Mouse (Mus musculus): Measurements from ENCODE around the gene Hdac10.

The Hdac10 gene

GRCm38 (mm10) chr15:89148496-89149270, 20.2 kb upstream of the Hdac10 start:
- CTCF ChIA-PET = interaction anchor here (0.6 kb wide), 2 partner anchors 17 to 197 kb away, joined by 3 to 4 read pairs; no protein-coding TSS in a partner anchor

GRCm38 (mm10) chr15:89147895-89148294, 19.4 kb upstream of the Hdac10 start:
- CTCF ChIA-PET = no interaction called here

DNA sequence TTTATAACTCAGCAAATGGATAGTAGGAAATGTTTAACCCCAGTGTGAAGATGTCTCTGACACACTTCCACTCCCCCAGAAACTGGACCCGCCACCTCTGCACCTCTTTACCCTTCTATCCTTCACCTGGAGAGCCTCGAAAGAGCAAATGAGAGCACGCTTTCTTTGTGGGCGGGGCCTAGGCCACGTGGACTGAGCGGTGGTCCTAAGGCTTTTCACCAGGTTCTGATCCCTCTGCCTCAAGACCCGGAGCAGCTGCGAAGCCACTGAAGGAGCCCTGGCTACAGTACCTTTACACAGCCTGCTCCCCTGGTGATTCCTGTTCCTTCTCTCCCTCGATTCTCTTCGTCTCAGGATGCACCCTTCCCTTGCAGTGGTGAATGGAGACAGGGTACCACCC, 19.0 kb upstream of the Hdac10 start:
- CTCF ChIA-PET = no interaction called here

GRCm38 (mm10) chr15:89147024-89147423, 18.5 kb upstream of the Hdac10 start:
- CTCF ChIA-PET = interaction anchor here (1.3 to 2.6 kb wide), 2 partner anchors 11 to 19 kb away, joined by 4 to 15 read pairs; partner anchors contain the start of gene Hdac10

GRCm38 (mm10) chr15:89146537-89146936, 18.0 kb upstream of the Hdac10 start:
- CTCF ChIA-PET = interaction anchor here (0.6 to 2.6 kb wide), 4 partner anchors 12 to 175 kb away, joined by 3 to 15 read pairs (median 4); partner anchors contain the start of gene Hdac10

GRCm38 (mm10) chr15:89145813-89146350, 17.4 kb upstream of the Hdac10 start:
- CTCF ChIA-PET = interaction anchor here (0.6 to 2.6 kb wide), 4 partner anchors 12 to 176 kb away, joined by 3 to 15 read pairs (median 4); partner anchors contain the start of gene Hdac10

DNA sequence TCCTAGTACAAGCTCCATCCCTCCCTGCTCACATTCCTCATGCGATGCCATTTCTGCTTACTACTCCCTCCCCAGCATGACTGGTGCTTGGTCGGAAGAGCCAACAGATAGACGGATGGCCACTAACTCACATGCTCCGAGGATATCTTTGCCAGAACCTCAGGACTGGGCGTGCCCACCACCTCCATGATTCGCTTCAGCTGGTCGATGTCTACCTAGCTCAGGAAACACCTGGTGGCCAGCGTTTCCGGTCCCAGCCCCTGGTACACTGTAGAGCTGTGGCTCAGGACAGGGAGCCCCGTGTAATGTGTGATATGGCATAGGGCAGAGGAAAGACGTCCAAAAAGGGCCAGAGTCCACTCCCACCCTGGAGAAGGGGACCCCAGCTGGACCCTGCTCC, 16.5 kb upstream of the Hdac10 start:
- CTCF ChIA-PET = interaction anchor here (2.6 kb wide), 1 partner anchor 16 kb away, joined by 15 read pairs; the partner anchor contains the start of gene Hdac10

- CTCF ChIA-PET = interaction anchor here (0.6 kb wide), 1 partner anchor 129 kb away, joined by 16 read pairs; no protein-coding TSS in a partner anchor
These were observed 14.6 kb upstream of the Hdac10 start for GRCm38 (mm10) chr15:89143134-89143533.

- CTCF ChIA-PET = interaction anchor here (1.2 to 1.6 kb wide), 2 partner anchors 10 to 12 kb away, joined by 4 to 6 read pairs; no protein-coding TSS in a partner anchor
These were observed 13.4 kb upstream of the Hdac10 start for GRCm38 (mm10) chr15:89141905-89142304.

DNA sequence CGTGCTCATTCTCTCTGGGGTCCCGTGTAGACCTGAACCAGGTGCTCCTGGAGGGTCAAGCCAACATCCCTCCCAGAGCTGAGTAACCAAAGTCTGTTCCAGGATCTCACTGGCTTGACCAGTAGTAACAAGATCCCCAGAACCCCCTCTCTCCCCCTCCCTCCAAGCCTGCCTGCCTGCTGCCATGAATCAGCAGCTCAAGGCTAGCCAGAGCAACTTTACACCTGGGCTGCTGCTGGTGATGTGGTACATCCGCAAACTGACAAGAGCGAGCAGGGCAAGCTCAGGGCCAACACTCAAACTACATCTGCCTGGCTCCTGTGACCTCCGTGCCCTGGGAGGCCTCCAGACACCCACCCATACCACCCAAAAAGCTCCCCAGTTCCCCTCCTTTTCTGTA, 12.9 kb upstream of the Hdac10 start:
- CTCF ChIA-PET = interaction anchor here (0.5 to 1.6 kb wide), 4 partner anchors 9 to 70 kb away, joined by 4 to 7 read pairs (median 6); no protein-coding TSS in a partner anchor

GRCm38 (mm10) chr15:89140659-89141252, 12.3 kb upstream of the Hdac10 start, which contains the start of gene Mapk12:
Gene Mapk12, minus strand, starts transcription at chr15:89140703.
- CTCF ChIA-PET = interaction anchor here (0.6 to 1.6 kb wide), 3 partner anchors 9 to 66 kb away, joined by 4 to 7 read pairs (median 6); no protein-coding TSS in a partner anchor

DNA sequence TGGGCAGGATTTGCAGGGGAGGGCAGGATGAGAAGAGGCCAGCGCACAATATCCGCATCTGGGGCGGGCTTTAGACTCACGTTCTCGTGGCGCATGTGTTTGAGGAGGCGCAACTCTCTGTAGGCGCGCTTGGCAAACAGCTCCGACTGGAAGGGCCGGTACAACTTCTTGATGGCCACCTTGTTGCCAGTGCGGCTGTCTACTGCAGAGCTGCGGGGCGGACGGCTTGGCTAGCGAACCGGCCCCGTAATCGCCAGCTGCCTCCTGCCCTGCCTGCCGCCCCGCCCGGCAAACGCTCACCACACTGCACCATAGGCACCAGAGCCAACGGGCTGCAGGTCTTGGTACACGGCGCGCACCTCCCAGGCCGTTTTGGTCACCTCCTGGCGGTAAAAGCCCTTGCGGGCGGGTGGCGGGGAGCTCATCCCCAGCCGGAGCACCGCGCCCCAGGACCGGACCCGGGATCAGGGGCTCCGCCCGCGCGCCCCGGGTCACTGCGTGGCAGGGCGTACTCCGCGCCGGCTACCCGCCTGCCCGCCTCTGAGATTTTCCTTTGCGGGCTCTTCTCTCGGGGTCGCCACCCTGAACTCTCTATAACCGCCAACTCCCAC, 11.7 kb upstream of the Hdac10 start:
- CTCF ChIA-PET = no interaction called here

DNA sequence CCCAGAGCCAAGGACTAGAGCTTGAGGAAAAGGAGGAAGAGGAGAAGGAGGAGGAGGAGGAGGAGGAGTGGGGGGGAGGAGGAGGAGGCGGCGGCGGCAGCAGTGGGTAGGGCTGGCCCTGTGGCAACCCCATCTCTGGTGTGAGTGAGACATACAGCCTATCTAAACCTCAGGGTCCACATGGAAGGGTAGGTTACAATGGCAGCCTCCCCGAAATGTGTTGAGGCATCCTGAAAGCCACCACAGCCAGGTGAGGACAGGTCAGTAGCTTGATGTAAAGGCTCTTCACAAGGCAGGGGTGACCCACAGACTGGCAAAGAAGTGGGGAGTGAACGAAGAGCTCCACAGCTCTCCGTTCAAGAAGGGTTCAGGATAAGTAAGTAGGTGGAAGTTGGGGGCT, 10.0 kb upstream of the Hdac10 start:
- CTCF ChIA-PET = no interaction called here

DNA sequence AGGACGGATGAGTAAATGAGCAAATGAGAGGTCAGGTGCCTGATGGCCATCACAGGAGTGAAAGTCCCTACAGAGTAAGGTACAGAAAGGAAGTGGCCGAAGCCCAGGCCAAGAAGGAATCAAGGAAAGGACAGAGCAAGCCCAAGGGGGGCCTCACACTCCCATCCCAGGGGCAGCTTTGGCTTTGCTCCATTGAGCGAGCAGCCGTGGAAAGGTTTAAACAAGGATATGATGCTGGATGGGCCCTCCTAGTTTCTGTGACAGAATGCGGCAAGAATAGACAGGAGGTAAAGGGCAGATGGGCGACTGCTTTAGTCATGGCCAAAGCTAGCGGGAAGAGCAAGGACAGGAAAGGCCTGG, 9.5 kb upstream of the Hdac10 start:
- CTCF ChIA-PET = interaction anchor here (0.6 kb wide), 1 partner anchor 71 kb away, joined by 3 read pairs; no protein-coding TSS in a partner anchor

DNA sequence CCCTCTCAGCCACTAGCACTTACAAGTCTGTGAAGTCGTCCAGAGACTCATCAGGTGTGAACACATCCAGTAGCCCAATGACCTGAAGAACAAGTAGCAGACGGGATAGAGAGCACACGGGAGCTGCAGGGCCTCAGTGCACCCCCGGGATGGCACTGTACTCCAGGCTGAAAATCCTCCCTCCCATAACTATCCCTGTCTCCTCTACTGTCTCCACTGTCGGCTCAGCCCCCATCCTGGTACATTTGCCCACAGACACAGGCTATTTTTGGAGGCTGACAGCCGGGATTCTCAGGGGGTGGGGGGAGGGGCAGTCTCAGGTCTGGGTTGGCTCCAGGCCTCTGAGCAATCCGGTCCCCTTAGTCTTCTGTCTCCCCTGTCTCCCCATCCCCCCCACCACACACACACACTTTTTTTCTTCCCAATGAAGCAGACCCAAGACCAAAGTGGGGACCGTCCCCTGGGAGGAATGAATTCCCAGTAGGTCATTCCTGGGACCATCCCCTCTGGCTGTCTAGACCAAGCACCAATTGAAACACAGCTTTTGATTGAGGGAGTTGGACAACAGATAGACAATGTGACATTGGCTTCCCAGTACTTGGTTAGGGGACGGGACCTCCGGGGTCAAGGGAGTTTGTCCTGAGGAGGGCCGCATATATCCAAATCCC, 9.0 kb upstream of the Hdac10 start:
- CTCF ChIA-PET = interaction anchor here (0.6 to 0.7 kb wide), 2 partner anchors 52 to 72 kb away, joined by 3 to 6 read pairs; no protein-coding TSS in a partner anchor

- CTCF ChIA-PET = interaction anchor here (0.7 kb wide), 1 partner anchor 53 kb away, joined by 6 read pairs; no protein-coding TSS in a partner anchor
These were observed 8.1 kb upstream of the Hdac10 start for GRCm38 (mm10) chr15:89136461-89137155.

DNA sequence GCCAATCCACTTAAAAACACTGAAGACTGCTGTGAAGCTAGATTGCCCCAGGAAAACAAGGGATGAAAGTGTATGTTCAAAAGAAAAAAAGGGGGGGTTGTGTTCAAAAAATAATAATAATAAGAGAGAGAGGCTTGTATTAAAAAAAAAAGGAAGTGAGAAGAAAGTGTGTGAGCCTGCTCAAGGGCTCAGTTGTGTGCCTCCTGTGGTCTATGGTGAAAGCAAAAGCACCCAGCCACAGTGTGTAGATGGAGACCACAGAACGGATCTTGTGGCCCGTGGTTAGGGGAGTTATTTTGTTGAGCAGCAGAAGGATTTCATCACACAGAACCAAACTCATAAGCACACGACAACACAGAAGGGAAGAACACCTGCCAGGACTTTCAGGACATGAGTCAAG, 2.8 kb upstream of the Hdac10 start:
- CTCF ChIA-PET = interaction anchor here (0.5 to 1.4 kb wide), 3 partner anchors 10 to 224 kb away, joined by 4 to 6 read pairs (median 4); partner anchors contain the start of genes Lmf2 and Ncaph2

- CTCF ChIA-PET = interaction anchor here (0.7 to 3.4 kb wide), 4 partner anchors 11 to 225 kb away, joined by 3 to 15 read pairs (median 4); partner anchors contain the start of genes Lmf2 and Ncaph2
These were observed 1.7 kb upstream of the Hdac10 start for GRCm38 (mm10) chr15:89130245-89130644.

GRCm38 (mm10) chr15:89127364-89127940, 1.0 kb downstream of the Hdac10 start:
- CTCF ChIA-PET = interaction anchor here (0.5 to 3.4 kb wide), 3 partner anchors 18 to 96 kb away, joined by 3 to 15 read pairs (median 5); no protein-coding TSS in a partner anchor

Measured in spleen, embryonic (tissue).